Mouse (Mus musculus): ENCODE measurements at regions not wholly inside any gene's neighbourhood (a gene's known extent, or its start where the extent isn't known, plus 50 kb on each side); places are given as distances from the start of the nearest gene placed in this dataset.

DNA sequence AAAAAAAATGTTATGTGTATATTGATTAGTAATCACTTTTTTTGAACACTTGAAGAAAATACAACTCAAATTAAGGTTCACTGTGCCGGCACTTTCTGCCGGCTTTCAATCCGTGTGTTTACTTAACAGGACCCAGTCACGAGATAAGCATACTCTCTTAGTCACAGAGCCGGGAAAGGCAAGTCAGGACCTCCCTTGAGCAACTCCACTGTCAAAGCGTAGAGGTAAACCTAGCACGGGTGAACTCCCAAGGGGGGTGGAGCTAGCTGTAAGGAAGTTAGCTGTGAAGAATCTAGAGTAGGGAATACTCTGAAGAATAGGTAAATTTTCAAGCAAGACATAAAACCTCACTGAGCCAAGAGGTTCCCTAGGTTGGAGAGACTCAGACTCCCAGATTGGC lies 164.0 kb upstream of the Lnx1 start:
- TF ChIP-seq CTCF (IDR thresholded peaks at IDR 0.05): no peak
- no peak for TF ChIP-seq EP300 (IDR thresholded peaks at IDR 0.05)
